8 mouse cellular contexts compared by ENCODE assay signal in the genomic region with DNA sequence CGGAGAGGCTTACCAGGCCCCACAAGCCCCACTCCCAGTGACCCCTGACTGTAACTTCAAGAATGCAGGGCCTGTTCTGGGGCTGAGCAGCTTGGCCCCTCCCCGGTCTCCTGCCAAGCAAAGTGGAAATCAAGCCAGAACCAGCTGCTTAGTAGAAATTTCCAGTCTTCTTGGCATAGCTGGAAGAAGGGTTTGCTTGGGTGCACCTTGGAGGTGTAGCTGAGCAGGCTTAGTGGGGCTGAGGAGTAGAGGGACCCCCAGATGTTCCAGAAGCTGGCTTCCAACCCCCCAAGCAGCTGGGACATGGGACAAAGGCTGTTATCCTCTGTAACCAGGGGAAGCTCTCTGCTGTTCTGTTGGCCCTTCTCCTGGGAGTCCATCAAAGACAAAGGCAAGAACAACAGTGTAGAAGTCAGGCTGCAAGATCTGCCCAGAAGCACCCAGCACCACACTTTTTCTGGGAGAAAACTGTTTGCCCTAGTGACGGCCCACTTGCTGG.
A peak's percentile ranks its signal among the peaks of the same experiment; 100 is the strongest.
DNase-seq lines count a peak whose midpoint lies in the region; ATAC-seq and TF ChIP-seq lines count a peak whose summit lies in the region.

No protein-coding gene starts in this region.

- peaks cover 49% of the 10 kb centered on the region for H3K4me1 ChIP-seq in lung, embryonic 14.5 days (ENCODE audit: insufficient read depth)
- peaks cover 12% of the 10 kb centered on the region for H3K4me1 ChIP-seq in lung, adult 2 months (ENCODE audit: control insufficient read depth, insufficient read depth, low read length)
- peaks cover 79% of the 10 kb centered on the region for H3K4me1 ChIP-seq in forebrain, embryonic 10.5 days
- H3K4me1 ChIP-seq in intestine, postnatal 0 days (replicated peaks; ENCODE audit: control insufficient read depth, insufficient read depth, low read length): peaks cover 4% of the 10 kb centered on the region
- H3K4me1 ChIP-seq in midbrain, embryonic 13.5 days (replicated peaks): peaks cover 75% of the 10 kb centered on the region

- no peaks in the 10 kb centered on the region for H3K27me3 ChIP-seq in lung, embryonic 14.5 days (ENCODE audit: insufficient read depth, low read length)
- peaks cover 17% of the 10 kb centered on the region; the same call in 1 of the 2 replicates for H3K27me3 ChIP-seq in forebrain, embryonic 10.5 days (ENCODE audit: poor library complexity, severe bottlenecking)
- no peaks in the 10 kb centered on the region for H3K27me3 ChIP-seq in intestine, postnatal 0 days (replicated peaks; ENCODE audit: control insufficient read depth, insufficient read depth, low read length)
- H3K27me3 ChIP-seq in midbrain, embryonic 13.5 days: no peaks in the 10 kb centered on the region

- no peak overlapping the region; the same call in 1 of the 2 replicates for H3K9ac ChIP-seq in lung, embryonic 14.5 days
- H3K9ac ChIP-seq in intestine, postnatal 0 days (ENCODE audit: low read depth, low read length): no peak overlapping the region
- no peak overlapping the region for H3K9ac ChIP-seq in midbrain, embryonic 13.5 days (replicated peaks)

- H3K9me3 ChIP-seq in lung, embryonic 14.5 days (ENCODE audit: low read depth, low read length): no peaks in the 10 kb centered on the region
- peaks cover 3% of the 10 kb centered on the region for H3K9me3 ChIP-seq in forebrain, embryonic 10.5 days
- no peaks in the 10 kb centered on the region for H3K9me3 ChIP-seq in intestine, postnatal 0 days (ENCODE audit: control insufficient read depth)
- H3K9me3 ChIP-seq in midbrain, embryonic 13.5 days: no peaks in the 10 kb centered on the region

- WGBS in lung, embryonic 14.5 days: 51% methylated on average over 3 of the region's 3 CpGs
- 66% methylated on average over 3 of the region's 3 CpGs for whole genome bisulfite sequencing in lung, adult 2 months
- WGBS in forebrain, embryonic 10.5 days: 64% methylated on average over 3 of the region's 3 CpGs
- 73% methylated on average over 3 of the region's 3 CpGs for WGBS in intestine, postnatal 0 days
- WGBS in midbrain, embryonic 13.5 days: 62% methylated on average over 3 of the region's 3 CpGs

- TF ChIP-seq CTCF in lung, embryonic 14.5 days (IDR thresholded peaks at IDR 0.05; ENCODE audit: low read depth): no peak
- TF ChIP-seq CTCF in lung, adult 2 months (IDR thresholded peaks at IDR 0.05; ENCODE audit: insufficient read depth, low read length): no peak
- TF ChIP-seq CTCF in intestine, postnatal 0 days (IDR thresholded peaks at IDR 0.05; ENCODE audit: low read depth): no peak

- H3K4me2 ChIP-seq in lung, embryonic 14.5 days: no peak overlapping the region
- no peak overlapping the region for H3K4me2 ChIP-seq in intestine, postnatal 0 days (replicated peaks; ENCODE audit: low read depth)
- H3K4me2 ChIP-seq in midbrain, embryonic 13.5 days (replicated peaks): no peak overlapping the region

- ATAC-seq in lung, embryonic 14.5 days (ENCODE audit: insufficient read depth): no peak
- ATAC-seq in intestine, postnatal 0 days: no peak
- ATAC-seq in midbrain, embryonic 13.5 days: no peak

- peak overlapping the region; percentile 100 for H3K27ac ChIP-seq in lung, embryonic 14.5 days (ENCODE audit: low read depth)
- H3K27ac ChIP-seq in forebrain, embryonic 10.5 days: peak overlapping the region; percentile 99
- peak overlapping the region; percentile 92; the same call in 1 of the 2 replicates for H3K27ac ChIP-seq in intestine, postnatal 0 days (ENCODE audit: low read depth, low read length)
- peak overlapping the region; percentile 99 for H3K27ac ChIP-seq in midbrain, embryonic 13.5 days

- peak; percentile 56 for DNase-seq in lung, embryonic 14.5 days
- DNase-seq in lung, adult 2 months: no peak
- DNase-seq in forebrain, embryonic 10.5 days (ENCODE audit: extremely low spot score, low spot score): no peak
- no peak for DNase-seq in right cerebral cortex, postnatal 4 days
- no peak for DNase-seq in left cerebral cortex, adult 8-10 months (ENCODE audit: low spot score in 2 of 2)
- DNase-seq in ovary, postnatal 10 days (ENCODE audit: low spot score): no peak

- H3K36me3 ChIP-seq in lung, embryonic 14.5 days (ENCODE audit: insufficient read depth): no peaks in the 10 kb centered on the region
- H3K36me3 ChIP-seq in forebrain, embryonic 10.5 days (replicated peaks): peaks cover under 1% of the 10 kb centered on the region; the same call in 1 of the 2 replicates
- no peaks in the 10 kb centered on the region for H3K36me3 ChIP-seq in intestine, postnatal 0 days (ENCODE audit: control insufficient read depth, insufficient read depth)
- H3K36me3 ChIP-seq in midbrain, embryonic 13.5 days: no peaks in the 10 kb centered on the region

- H3K4me3 ChIP-seq in lung, embryonic 14.5 days (ENCODE audit: low read depth, low read length): no peak overlapping the region
- H3K4me3 ChIP-seq in lung, adult 2 months (replicated peaks; ENCODE audit: extremely low read depth, low read depth, low read length): no peak overlapping the region
- no peak overlapping the region for H3K4me3 ChIP-seq in forebrain, embryonic 10.5 days
- no peak overlapping the region for H3K4me3 ChIP-seq in intestine, postnatal 0 days (ENCODE audit: low read depth, low read length)
- no peak overlapping the region for H3K4me3 ChIP-seq in midbrain, embryonic 13.5 days (replicated peaks)

- no peak for TF ChIP-seq POLR2A in lung, adult 2 months (IDR thresholded peaks at IDR 0.05; ENCODE audit: borderline replicate concordance, extremely low read depth, low read depth, low read length)
